Mouse (Mus musculus) 3T3-L1 (cell line): ENCODE measurements at regions not wholly inside any gene's neighbourhood (a gene's known extent, or its start where the extent isn't known, plus 50 kb on each side); places are given as distances from the start of the nearest gene placed in this dataset.
A peak's percentile ranks its signal among the peaks of the same experiment; 100 is the strongest.

ENCODE experiments used
- DNase-seq: peaks from one replicate; pipeline ENCODE4 v3.0.0-alpha.2; 2015; ENCODE audit warnings: low read depth, low spot score

DNA sequence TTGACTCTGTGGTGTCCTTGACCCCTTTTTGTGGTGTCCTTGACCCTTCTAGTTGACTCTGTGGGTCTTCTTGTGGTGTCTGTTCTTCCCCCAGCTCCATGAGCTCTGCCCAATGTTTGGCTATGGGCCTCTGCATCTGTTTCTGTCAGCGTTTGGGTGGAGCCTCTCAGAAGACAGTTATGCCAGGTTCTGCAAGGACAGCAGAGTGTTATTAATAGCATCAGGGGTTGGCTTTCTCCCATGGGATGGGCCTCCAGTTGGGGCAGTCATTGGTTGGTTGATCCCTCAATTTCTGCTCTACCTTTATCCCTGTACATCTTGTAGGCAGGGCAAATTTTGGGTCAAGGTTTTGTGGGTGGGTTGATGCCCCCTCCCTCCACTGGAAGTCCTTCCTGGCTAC, 138.8 kb downstream of the Tex29 start:
- DNase-seq, result no peak

DNA sequence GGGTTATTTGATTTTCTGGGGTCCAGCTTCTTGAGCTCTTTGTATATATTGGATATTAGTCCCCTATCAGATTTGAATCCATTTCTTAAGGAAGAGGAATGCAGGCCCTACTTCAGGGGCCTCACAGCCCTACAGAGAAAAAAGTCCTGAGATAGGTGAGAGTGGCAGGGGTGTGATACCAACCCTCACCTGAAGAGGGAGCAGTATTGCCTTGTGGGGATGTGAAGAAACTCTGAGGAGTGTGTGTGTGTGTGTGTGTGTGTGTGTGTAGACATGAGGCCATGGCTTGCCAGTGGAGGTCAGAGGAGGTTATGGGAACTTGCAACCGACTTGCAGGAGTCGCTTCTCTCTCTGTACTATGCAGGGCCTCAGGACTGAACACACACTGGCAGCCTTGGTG, 141.2 kb downstream of the Tex29 start:
- DNase-seq, result peak; percentile 47

DNA sequence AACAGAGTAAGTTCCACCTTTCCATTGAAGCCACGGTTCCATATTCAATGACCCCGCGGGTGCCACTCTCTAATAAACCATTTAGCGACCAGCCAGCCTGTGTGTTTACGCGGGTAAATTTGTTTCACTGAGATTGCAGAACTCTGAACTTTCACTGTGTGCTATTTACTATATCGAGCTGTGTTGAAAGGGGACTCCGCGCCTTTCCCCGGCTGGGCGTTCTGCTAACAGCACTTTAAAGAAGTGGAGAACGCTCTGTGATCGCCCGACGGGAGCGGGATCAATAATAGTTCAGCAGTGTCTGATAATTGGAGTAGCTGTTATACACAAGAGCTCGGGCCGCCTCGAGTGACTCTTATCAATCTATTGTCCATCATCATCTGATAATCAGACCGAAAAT, 149.8 kb downstream of the Tex29 start:
- no peak for DNase-seq

DNA sequence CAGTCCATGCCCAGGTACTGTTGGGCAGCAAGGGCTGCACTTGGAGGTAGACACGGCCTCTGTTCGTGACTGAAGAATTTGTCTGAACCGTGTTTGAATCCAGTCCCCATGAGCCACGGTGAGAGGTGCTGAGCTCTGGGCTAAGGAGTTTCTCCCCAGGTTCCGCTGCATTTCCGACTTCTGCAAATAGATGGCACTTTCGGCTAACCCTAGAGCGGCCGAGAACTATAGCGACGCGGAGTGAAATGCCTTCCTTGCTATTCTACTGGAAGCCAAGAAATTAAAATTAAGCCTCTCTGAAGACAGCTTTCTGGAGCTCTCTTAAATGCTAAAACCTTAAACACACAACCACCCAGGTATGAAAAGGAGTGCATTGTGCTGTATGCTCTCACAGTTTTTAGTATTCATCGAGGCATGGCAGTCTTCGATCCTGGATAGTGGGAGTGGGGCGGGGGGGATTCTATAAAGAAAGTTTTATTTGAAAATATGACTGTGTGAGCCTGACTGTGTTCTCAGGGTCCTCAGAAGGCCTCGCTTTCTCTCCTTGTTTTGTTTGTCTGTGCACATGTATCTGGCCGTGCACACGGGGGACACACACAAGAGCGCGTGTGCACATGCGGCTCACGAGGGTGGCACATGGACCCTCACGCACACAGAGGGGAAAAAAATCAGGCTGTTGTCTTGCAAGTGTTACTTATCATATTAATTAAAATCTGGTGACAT, 159.6 kb downstream of the Tex29 start:
- peak; percentile 77 for DNase-seq

DNA sequence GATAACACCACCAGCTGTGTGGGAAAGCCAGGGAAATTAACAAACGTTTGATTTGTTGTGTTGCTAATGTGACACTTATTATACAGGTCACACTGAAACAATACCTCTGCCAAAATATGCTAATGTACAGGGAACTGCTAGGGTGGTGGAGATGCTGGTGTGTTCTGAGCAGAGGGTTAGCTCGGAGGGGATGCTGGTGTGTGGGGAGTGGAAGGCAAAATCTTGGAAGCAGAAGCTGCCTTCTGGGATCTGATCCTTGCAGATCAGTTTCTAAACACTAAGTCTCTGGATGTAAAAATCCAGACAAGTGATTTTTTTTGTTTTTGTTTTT, 160.2 kb downstream of the Tex29 start:
- DNase-seq, result no peak

DNA sequence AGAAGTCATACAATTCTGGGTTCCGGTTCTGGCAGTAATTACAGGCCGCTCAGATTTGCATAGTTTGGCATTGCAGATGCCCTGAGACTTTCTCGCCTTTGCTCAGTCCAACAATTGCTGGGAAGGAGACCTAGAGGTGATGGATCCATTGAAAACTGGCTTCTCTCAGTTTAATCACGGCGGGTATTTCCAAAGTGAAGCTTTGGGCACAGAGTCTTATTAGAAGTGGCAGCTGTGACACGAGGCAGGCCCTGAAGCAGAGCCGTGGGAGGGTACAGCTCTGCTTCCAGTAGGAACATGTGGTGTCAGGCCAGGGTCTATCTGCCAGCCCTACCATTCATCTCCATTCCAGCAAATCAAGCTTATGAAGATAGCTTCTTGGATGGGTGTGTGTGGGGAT, 164.0 kb downstream of the Tex29 start:
- no peak for DNase-seq

DNA sequence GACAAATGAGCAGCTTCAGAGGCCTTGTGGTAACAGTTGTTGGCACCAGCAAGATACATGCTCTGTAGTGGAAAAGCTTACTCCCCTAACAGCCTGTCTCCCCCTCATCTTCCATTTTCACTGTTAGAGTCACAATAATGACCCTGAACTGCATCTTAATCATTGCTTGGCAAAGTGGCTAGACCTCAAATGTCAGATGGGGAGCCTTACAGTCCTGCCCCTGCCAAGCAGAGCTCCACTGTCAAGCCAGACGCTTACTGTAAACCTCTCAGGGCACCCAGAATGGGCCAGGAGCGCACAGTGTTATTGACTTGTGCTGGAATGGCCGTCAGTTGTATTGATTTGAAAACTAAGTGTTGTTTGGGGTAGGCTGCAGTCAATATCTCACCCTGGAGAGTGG, 172.5 kb downstream of the Tex29 start:
- no peak for DNase-seq

DNA sequence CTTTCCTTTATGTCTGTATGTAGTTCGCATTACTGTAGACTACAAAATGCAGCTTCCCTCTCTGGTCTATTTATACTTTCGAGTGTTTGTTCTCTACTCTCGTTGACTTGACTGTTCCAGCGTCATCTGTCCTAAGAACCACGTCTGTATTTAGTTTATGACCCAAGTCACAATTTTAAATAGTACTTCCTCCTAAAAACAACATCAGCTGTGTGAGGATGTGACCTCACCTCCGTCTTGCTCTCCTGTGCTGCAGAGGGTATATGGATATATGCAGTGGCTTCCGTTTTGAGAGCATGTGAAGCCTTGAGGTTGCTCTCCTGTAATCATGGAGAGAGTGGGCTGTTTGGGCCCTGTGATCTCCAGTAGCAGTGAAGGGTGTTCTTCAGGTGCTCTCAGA, 177.5 kb downstream of the Tex29 start:
- DNase-seq, result no peak

DNA sequence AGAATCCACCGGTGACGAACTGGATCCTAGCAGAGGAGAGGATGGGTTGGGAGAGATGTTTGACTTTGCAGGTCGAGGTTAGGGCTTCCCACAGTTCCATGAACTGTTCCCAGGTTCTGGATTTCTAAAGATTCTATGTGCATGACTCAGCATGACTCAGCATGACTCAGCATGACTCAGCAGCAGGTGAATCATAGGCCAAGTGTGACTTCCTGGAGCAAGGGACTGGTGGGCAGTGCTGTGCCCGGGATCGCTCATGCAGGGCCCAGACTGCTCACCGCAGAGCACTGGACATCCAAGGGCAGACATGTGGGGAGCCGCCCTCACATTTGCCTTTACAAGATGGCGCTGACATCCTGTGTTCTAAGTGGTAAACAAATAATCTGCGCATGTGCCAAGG, 179.0 kb downstream of the Tex29 start:
- DNase-seq, result peak; percentile 71

DNA sequence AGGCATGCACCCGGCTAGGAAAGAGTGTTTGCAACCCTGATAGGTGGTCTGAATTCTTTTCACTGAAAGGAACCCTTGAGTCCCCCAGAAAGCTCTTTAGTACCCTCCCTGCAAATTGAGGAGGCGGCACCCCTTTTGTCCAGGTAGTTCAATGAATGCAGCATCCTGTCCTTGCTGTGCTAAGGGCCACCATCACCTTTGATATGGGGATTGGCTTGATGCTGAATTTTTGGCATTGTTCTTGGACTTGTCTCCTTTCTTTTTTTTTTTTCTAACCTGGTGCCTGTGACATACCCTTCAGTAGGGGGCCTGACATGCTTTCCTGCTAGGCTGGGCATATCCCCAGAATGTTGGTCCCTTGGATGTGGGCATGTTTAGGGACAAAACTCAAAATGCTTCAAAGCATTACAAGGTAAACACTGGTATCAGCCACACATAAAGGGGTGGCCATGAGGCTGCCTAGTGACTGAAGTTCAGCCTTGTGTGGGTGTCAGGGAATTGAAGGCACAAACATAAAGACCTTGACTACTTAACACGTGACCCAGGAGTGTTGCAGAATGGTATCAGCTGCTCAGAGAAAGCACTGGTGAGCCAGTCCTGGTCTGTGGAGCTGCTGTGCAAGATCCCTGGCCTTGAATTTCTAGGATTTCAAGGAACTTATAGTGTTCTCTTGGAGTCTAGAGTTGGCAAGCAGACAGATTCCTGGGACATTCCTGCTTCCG, 183.6 kb downstream of the Tex29 start:
- no peak for DNase-seq

DNA sequence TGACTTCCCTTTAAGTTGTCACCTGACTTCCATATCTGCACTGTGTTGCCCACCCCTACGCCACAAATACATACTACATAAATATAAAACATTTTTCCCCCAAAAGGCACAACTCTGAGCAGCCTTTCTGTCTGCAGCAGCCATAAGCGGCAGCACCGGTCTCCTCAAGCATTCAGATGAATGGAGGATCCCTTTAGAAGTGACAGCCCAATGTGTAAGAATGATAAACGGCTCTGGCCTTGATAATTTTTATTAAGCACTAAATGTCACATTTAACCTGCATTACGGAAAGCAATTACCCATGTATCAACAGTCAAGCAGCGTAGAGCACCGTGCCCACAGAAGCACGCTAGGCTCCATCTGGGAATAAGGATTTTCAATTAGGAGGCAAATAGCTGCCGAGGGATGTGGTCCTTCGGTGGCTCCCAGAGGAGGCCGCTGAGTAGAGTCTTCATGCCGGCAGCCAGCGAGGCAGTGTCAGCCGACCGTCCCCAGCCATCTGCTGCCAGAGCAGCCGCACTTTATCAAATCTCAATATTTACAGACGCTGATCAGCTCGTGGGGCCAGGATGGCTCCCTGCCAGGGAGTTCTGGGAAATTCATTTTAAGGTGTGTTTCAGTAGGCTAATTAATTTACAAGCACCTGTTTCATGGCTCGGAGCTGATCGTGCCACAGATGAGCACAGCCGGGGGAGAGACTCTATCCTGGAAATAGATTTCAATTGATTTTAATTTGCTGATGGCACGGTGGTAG, 190.3 kb downstream of the Tex29 start:
- no peak for DNase-seq

DNA sequence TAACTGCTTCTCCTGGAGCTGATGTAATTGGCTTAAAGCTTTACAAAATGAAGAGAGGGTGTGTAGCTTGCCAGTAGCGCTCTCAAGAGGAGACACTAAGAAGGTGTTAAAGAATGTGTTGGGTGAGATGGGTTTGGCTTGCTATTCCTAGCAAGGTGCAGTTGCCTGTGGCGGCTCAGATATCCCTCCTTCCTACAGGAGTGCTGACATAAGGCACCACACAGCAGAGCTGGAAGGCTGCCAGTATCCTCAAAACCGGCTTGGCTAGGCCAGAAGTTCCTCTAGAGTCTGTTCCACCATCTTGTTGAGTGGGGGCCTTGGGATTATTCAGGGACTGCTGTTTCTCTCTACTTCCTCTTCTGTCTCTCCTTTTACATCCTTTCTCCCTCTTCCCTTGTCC, 191.5 kb downstream of the Tex29 start:
- no peak for DNase-seq

DNA sequence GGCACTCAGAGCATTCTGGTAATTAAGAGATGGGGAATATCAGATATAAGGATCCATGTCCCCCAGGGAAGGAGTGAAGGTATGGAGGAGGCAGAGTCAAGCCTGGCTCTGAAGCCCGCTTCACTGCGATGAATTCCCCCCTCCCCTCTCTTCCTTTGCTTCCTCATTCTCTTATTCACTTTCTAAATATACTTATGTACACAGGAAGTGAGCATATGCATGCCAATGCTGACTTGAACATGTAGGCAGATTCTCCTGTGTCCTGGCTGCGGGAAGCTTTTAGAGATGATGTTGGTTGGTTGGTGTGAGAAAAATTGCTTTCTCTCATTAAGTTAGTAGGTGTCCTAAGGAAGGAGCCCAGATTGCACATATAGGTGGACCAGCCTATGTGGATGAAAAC, 192.1 kb downstream of the Tex29 start:
- DNase-seq, result no peak

DNA sequence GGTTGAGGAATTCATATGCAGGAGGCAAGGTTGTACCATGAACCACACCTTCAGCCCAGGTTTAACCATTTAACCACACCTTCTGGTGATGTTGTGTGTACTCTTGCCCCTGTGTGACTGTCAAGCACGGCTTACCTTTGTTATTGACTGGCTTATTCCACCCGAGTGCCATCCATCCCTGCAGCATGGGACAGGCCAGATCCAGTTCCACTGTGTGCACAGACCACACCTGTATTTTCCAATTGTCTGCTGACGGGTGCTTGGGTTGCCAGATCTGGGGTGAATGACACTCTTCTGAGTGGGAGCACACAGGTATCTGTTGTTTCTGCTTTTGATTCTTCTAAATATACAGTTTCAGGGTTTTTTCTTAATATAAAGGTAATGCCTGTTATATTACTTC, 196.1 kb downstream of the Tex29 start:
- DNase-seq, result no peak

DNA sequence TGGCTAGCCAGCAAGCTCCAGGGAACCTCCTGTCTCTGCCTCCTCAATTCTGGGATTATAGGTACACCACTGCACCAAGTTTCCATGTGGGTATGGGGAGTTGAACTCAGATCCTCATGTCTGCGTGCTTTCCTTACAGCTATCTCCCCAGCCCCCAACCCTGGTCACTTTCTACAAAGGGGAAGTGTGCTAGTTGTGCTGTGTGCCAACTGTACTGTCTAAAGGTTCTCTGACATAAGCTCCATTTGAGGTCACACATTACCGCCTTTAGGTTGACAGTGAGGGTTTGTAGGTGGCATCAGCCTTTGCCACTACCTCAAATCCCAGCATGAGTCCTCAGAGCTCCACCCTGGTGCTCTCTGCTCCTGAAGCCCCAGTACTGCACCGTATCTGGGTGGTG, 200.7 kb downstream of the Tex29 start:
- no peak for DNase-seq

DNA sequence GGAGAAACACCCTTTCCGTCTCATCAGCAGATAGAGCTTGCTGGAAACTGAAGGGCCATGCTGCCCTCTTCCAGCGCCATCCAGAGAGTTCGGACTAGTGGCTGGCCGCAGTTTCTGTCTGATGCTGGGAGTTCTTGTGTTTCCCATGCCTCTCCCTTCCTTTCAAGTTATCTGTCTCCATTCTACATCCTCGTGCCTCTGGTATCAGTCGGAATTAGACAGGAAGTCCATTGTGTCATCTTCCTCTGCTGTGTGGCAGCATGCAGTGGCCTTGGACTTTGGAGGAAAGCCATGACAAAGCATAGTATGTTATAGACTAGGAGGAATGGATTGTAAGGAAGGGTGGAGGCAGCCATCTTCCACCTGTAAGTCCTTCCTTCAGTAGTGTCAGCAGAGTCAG, 201.4 kb downstream of the Tex29 start:
- no peak for DNase-seq

DNA sequence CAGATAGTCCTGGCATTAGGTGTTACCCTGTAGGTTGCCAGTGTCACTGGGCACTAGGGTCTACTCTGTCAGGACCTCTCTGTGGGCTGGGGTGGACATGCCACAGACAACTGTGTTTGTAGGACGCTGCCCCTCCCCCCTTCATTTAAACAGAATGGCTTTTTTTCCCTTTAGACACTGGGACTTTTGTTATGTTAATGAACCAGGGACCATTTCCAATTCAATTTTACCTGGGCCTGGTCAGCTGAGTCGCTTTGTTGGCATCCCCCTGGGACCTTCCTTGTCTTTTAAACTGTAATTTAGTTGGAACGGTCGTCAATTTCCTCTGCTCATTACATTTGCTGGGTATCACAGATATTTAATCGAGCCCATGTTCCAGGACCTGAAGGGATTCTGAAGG, 210.6 kb downstream of the Tex29 start:
- DNase-seq, result no peak

DNA sequence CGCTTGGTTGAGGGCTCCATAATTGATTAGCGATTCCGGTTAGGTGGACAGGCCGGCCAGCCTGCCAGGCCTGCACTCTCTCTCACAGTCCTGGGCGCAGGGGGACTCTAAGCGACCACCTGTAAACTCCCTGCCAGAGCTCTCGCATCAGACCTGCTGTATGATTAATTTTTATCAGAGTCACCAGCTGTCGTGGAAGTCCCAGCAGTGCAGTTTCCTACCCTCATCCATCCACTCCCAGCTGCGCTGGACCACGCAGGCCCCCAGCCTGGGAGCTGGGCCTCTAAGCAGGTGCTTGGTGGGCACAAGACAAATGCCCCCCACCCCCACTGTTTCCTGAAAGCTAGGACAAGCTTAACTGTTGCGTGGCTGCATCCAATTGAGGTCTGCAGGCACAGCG, 211.1 kb downstream of the Tex29 start:
- no peak for DNase-seq

DNA sequence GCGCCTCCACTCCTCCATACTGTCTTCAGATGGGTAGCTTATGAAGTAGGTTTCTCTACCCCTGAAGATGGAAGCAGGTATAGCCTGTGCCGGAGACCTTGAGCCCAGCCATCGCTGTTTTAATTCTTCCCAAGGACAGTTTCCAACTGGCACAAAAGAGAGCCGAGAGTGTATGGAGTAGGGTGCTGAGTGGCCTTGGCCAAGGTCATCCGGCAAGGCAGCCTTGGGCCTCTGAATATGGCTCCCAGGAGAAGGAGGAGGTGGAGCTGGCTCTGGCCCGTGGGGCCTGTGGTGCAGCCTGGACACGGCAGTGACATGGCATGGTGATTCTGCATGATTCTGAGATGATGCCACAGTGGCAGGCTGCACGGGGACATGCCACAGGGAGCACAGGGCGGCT, 215.7 kb downstream of the Tex29 start:
- no peak for DNase-seq

DNA sequence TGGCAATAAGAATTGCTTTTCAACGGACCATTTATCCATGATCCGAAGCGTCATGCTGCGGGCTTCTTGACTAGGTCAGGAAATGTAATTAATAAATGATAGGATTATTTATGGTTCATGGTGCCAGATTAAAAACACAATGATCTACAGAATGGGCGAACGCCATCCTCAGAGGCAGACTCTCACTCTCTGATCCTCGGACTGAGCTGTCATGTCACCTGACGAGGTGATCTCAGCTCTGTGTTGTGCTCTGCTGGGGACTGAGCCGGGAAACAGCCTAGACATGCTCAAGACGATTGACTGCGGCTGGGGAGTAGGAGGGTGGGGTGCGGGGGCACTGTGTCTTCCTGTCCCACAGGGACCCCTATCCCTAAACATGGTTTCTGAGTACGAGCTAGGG, 217.4 kb upstream of the A230072I06Rik start:
- no peak for DNase-seq

DNA sequence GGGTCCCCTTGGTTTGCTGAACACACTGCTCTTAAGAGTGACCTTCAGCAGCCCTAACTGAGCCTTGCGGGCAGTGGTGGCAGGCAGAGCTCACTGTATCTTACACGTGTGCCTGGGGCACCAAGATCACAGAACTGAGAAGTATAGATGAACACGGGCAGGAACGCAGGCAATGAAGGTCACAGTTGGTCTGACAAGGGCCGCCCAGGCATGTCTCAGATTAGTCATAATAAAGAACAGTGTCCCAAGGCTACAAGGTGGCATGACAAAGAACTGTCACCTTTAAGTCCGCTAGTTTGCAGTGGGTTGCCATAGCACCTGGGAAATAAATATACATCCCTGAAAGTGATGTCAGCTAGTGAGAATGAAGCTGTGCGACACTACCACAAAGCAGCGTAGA, 215.9 kb upstream of the A230072I06Rik start:
- DNase-seq, result no peak

DNA sequence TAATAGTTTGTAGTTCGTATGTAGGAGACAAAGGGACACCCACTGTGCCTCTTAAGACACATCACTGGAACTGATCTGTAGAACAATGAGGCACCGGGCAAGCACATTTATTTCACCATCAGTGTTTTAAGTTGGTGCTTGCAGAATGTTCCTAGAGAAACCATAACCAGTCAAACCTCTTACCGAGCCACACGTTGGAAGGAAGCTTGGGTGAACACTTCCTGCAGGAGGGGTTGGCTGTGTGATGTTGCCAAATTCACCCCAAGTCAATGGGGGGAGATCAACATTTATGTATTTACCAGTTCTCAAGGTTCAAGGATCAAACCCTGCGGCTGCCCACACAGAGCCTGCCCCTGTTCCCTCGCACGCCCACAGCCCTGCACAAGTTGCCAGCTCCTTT, 214.0 kb upstream of the A230072I06Rik start:
- DNase-seq, result no peak

DNA sequence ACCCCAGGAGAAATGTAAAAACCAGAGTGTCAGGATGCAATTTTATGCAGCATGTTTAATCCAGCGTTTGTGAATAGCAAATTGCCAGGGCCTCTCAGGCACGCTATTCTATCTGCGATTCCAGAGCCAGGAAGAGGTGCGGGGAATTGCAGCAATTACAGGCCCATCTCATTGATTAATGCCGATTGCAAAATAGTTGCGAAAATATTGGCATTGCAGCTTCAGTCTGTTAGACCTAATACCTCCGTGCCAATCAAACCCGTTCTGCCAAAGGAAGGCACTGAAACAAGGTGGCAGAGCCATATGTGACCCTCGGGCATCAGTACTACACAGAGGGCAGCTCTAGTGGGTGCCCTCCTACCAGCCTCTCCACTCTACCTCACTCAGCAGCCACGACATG, 212.2 kb upstream of the A230072I06Rik start:
- DNase-seq, result no peak
